Mouse (Mus musculus): ENCODE measurements around the gene 4930568D16Rik.

DNA sequence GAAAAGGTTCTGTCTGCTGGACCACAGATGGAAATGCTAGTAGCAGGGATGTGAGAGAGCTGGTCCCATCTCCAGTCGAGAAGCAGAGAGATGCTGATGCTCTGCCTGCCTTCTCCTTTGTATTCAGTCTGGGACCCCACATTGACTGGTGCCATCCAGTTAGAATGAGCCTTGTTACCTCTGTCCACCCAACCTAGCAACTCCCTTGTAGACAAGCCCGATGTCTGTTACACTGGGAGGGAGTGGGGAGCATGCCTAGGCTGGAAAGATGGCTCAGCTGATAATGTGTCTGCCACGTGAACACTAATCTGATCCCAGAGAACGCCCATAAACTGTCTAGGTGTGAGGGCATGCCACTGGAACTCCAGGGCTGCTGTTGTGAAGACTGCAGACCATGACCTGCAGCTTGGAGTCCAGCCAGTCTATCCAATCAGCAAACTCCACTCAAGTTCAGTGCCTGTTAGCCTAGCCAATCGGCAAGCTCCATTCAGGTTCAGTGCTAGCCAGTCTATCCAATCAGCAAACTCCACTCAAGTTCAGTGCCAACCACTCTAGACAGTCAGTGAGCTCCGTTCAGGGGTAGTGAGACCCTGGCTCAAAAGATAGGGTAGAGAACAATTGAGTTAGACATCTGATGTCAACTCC lies 30.8 kb upstream of the 4930568D16Rik start:
- TF ChIP-seq POLR2A (IDR thresholded peaks at IDR 0.05; ENCODE audit: extremely low read depth, insufficient read depth, low read length) (no peak), CTCF (IDR thresholded peaks at IDR 0.05; ENCODE audit: low read depth, low read length) (no peak)
